ENCODE assay signal across 8 mouse cellular contexts in the genomic region with DNA sequence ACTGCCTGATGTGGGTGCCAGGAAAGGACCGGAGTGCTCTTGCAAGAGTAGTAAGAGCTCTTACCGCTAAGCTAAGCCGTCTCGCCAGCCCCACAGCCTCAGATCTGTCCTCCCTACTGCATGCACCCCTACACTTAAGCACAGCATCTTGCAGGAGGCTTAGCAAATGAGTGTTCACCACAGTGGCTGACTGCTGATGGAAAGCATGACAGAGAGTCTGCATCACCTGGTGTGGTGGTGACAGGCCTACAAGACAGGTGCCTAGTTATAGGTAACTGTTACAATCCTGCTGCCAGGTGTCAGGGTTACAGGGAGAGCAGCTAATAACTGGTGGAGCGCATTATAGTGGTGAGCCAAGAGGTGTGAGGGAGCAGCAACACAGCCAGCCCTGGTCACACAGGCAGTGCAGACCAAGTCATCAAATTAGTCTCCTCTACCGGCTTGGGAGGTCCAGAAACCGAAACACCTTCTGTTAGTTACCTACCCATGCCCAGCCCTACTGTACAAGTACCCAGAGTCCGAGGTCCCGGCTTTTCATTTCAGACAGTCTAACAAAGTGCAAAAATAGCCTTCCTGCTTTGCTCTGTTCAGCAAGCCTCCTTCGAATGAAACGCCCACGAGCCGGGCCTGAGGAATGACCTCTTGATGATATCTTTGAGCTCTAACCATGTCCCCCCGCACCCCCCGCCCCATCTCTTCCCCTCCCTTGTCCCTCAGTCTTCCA. TPM values are rescaled to one million over a fixed set of nuclear protein-coding genes. Genes with fewer than 3 reads are reported as not detected.
DNase-seq lines count a peak whose midpoint lies in the region; ATAC-seq and TF ChIP-seq lines count a peak whose summit lies in the region.

No protein-coding gene starts in this region.

- H3K4me3 ChIP-seq in hindbrain, embryonic 12.5 days: peak overlapping the region; percentile 80
- peak overlapping the region; percentile 91 for H3K4me3 ChIP-seq in lung, postnatal 0 days (ENCODE audit: low read depth, low read length)

- peak overlapping the region; percentile 92 for H3K4me2 ChIP-seq in hindbrain, embryonic 12.5 days (replicated peaks)
- H3K4me2 ChIP-seq in lung, postnatal 0 days (replicated peaks; ENCODE audit: low read depth, low read length): peak overlapping the region; percentile 88

- peak overlapping the region; percentile 90 for H3K9ac ChIP-seq in hindbrain, embryonic 12.5 days
- H3K9ac ChIP-seq in lung, postnatal 0 days (replicated peaks; ENCODE audit: low read depth): peak overlapping the region; percentile 93

- H3K36me3 ChIP-seq in hindbrain, embryonic 12.5 days: no peaks in the 10 kb centered on the region
- no peaks in the 10 kb centered on the region for H3K36me3 ChIP-seq in lung, postnatal 0 days (ENCODE audit: insufficient read depth, low read length)

- H3K27ac ChIP-seq in hindbrain, embryonic 12.5 days: peak overlapping the region; percentile 94
- peak overlapping the region; percentile 96 for H3K27ac ChIP-seq in lung, postnatal 0 days (ENCODE audit: low read length)

- H3K27me3 ChIP-seq in hindbrain, embryonic 12.5 days: no peaks in the 10 kb centered on the region
- H3K27me3 ChIP-seq in lung, postnatal 0 days (replicated peaks; ENCODE audit: insufficient read depth, low read length): no peaks in the 10 kb centered on the region

- no peak; the same call in 1 of the 2 replicates for TF ChIP-seq CTCF in lung, postnatal 0 days (IDR thresholded peaks at IDR 0.05)

- ATAC-seq in hindbrain, embryonic 12.5 days (ENCODE audit: low FRiP score): peak; percentile 32
- ATAC-seq in lung, postnatal 0 days: 0 out of 2 replicates have a peak, but pooled peaks have one; percentile 2

- TF ChIP-seq EP300 in lung, postnatal 0 days (IDR thresholded peaks at IDR 0.05): no peak; the same call in 1 of the 2 replicates

- WGBS in hindbrain, embryonic 12.5 days: 18% methylated on average over 15 of the region's 15 CpGs
- 6% methylated on average over 15 of the region's 15 CpGs for WGBS in lung, postnatal 0 days

- no peaks in the 10 kb centered on the region for H3K9me3 ChIP-seq in hindbrain, embryonic 12.5 days (replicated peaks)
- no peaks in the 10 kb centered on the region for H3K9me3 ChIP-seq in lung, postnatal 0 days (ENCODE audit: low read length)

- H3K4me1 ChIP-seq in hindbrain, embryonic 12.5 days: peaks cover 48% of the 10 kb centered on the region
- H3K4me1 ChIP-seq in lung, postnatal 0 days (ENCODE audit: insufficient read depth, low read depth, low read length): peaks cover 26% of the 10 kb centered on the region; the same call in 1 of the 2 replicates

- DNase-seq in adrenal gland, postnatal 14 days: peak; percentile 23
- DNase-seq in adrenal gland, postnatal 25 days: no peak
- DNase-seq in MN1 (ENCODE audit: low spot score): peak; percentile 49
- peak; percentile 80 for DNase-seq in lung, postnatal 0 days (ENCODE audit: low spot score)
- DNase-seq in embryo, embryonic 11 days: no peak
- no peak for DNase-seq in adrenal gland, adult 8-10 months
- no peak for DNase-seq in right cerebral cortex, postnatal 10 days (ENCODE audit: low spot score in 2 of 2)

RNA-seq across cellular contexts. Expression of gene Fam129b, which starts 0.8 kb away (rescaled TPM):
- 22.0 and 23.1 TPM in 2 replicates for total RNA-seq in adrenal gland, postnatal 14 days (2021)
- total RNA-seq in adrenal gland, postnatal 25 days (2021): 14.0 and 15.2 TPM in 2 replicates
- 42.2 and 43.8 TPM in 2 replicates for polyA plus RNA-seq in hindbrain, embryonic 12.5 days (2016; fragmentation: Nextera tagmentation; extraction: Ambion mirVana)
- 121 and 150 TPM in 2 replicates for polyA plus RNA-seq in lung, postnatal 0 days (2015; fragmentation: Nextera tagmentation; extraction: Ambion mirVana)
- 10 to 100 TPM; 18.7 to 35.3 (median 29.3) TPM for total RNA-seq in adrenal gland, adult 8-10 months (2022)

RNA-seq across cellular contexts. Expression of gene Stxbp1, which starts 28.1 kb away (rescaled TPM):
- 25.2 and 26.4 TPM in 2 replicates for total RNA-seq in adrenal gland, postnatal 14 days (2021)
- total RNA-seq in adrenal gland, postnatal 25 days (2021): 15.6 and 22.2 TPM in 2 replicates
- polyA plus RNA-seq in hindbrain, embryonic 12.5 days (2016; fragmentation: Nextera tagmentation; extraction: Ambion mirVana): 102 and 105 TPM in 2 replicates
- 22.2 and 22.4 TPM in 2 replicates for polyA plus RNA-seq in lung, postnatal 0 days (2015; fragmentation: Nextera tagmentation; extraction: Ambion mirVana)
- 10 to 100 TPM; 23.8 to 50.5 (median 37.5) TPM for total RNA-seq in adrenal gland, adult 8-10 months (2022)

Comparison
In these comparisons a context has a peak if more than half of its experiments do, and no peak if none do; other contexts are left out.
1. DNase-seq: peak in adrenal gland, postnatal 14 days (single experiment), MN1 (single experiment) and lung, postnatal 0 days (single experiment); none in adrenal gland, postnatal 25 days (single experiment), embryo, embryonic 11 days (single experiment), adrenal gland, adult 8-10 months (single experiment) and right cerebral cortex, postnatal 10 days (0 of 2).